Mouse (Mus musculus): Measurements from ENCODE around the gene Erich3. TPM values are rescaled to one million over a fixed set of nuclear protein-coding genes. Genes with fewer than 3 reads are reported as not detected.

Erich3 gene
- polyA plus RNA-seq, 1 experiment from 2014 or later, result 0.20 TPM

GRCm38 (mm10) chr3:154787611-154788010, 124.0 kb downstream of the Erich3 start:
- no peak overlapping the region for H3K4me3 ChIP-seq
- H3K4me1 ChIP-seq, result no peaks in the 10 kb centered on the region
- H3K9me3 ChIP-seq, result no peaks in the 10 kb centered on the region
- WGBS, result 81% methylated on average over 3 of the region's 3 CpGs
- no peaks in the 10 kb centered on the region; the same call in 1 of the 2 replicates for H3K27me3 ChIP-seq
- H3K9ac ChIP-seq, result no peak overlapping the region
- no peaks in the 10 kb centered on the region for H3K36me3 ChIP-seq
- ATAC-seq (ENCODE audit: low FRiP score, low read depth), result no peak
- no peak overlapping the region for H3K27ac ChIP-seq
- no peak overlapping the region for H3K4me2 ChIP-seq (replicated peaks)

- WGBS, result 85% methylated on average over 4 of the region's 4 CpGs
- Histone ChIP-seq H3K36me3 (no peaks in the 10 kb centered on the region), H3K27me3 (no peaks in the 10 kb centered on the region), H3K4me1 (no peaks in the 10 kb centered on the region), H3K9me3 (no peaks in the 10 kb centered on the region), H3K27ac (no peak overlapping the region), H3K4me3 (no peak overlapping the region), H3K9ac (no peak overlapping the region), H3K4me2 (replicated peaks) (no peak overlapping the region)
- ATAC-seq (ENCODE audit: low FRiP score, low read depth), result no peak
Observed at GRCm38 (mm10) chr3:154793571-154793970, 129.9 kb downstream of the Erich3 start.

GRCm38 (mm10) chr3:154798806-154799205, 135.1 kb downstream of the Erich3 start:
- H3K9ac ChIP-seq, result no peak overlapping the region
- H3K4me3 ChIP-seq, result no peak overlapping the region
- no peaks in the 10 kb centered on the region for H3K36me3 ChIP-seq
- peaks cover 13% of the 10 kb centered on the region; the same call in 1 of the 2 replicates for H3K4me1 ChIP-seq
- H3K27ac ChIP-seq, result no peak overlapping the region
- ATAC-seq (ENCODE audit: low FRiP score, low read depth), result no peak
- no peak overlapping the region for H3K4me2 ChIP-seq (replicated peaks)
- H3K9me3 ChIP-seq, result no peaks in the 10 kb centered on the region
- no peaks in the 10 kb centered on the region for H3K27me3 ChIP-seq
- 74% methylated on average over 4 of the region's 4 CpGs for WGBS

- peaks cover 13% of the 10 kb centered on the region; the same call in 1 of the 2 replicates for H3K4me1 ChIP-seq
- H3K36me3 ChIP-seq, result no peaks in the 10 kb centered on the region
- H3K4me2 ChIP-seq (replicated peaks), result no peak overlapping the region
- H3K9ac ChIP-seq, result no peak overlapping the region
- H3K4me3 ChIP-seq, result no peak overlapping the region
- H3K9me3 ChIP-seq, result no peaks in the 10 kb centered on the region
- WGBS, result 26% methylated on average over 8 of the region's 8 CpGs
- no peak for ATAC-seq (ENCODE audit: low FRiP score, low read depth)
- H3K27ac ChIP-seq, result no peak overlapping the region
- H3K27me3 ChIP-seq, result no peaks in the 10 kb centered on the region
Observed at GRCm38 (mm10) chr3:154800454-154800853, 136.8 kb downstream of the Erich3 start.

DNA sequence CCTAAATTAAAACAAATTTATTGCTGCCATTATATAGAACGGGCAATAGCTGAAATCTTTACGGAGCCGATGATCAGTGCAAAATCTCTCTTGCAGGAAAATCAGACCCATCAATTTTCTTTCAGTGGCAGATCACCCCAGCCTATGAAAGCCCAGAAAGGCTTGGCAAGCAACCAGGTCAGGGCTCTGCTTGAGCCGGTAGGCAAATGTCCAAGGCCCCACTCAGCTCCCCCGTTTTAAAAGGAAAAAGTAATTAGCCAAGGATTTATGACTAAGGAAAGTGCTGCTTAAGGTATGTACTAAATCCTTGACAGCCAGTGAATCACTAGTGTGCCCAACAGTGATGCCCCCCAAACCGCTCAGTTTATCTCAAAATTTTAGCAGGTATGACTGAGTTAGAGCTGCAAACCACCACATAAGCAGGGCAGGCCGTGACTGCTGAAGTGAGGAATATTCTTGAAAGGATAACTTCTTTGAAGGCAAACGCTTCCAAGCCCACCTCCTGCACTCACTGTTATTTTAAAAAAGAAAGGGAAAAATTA, 137.3 kb downstream of the Erich3 start:
- Histone ChIP-seq H3K4me2 (replicated peaks) (no peak overlapping the region), H3K4me3 (no peak overlapping the region), H3K9ac (no peak overlapping the region), H3K4me1 (peaks cover 13% of the 10 kb centered on the region; the same call in 1 of the 2 replicates), H3K9me3 (no peaks in the 10 kb centered on the region), H3K36me3 (no peaks in the 10 kb centered on the region), H3K27ac (no peak overlapping the region), H3K27me3 (no peaks in the 10 kb centered on the region)
- 31% methylated on average over 8 of the region's 8 CpGs for WGBS
- ATAC-seq (ENCODE audit: low FRiP score, low read depth), result no peak

GRCm38 (mm10) chr3:154806626-154807025, 143.0 kb downstream of the Erich3 start:
- peak; percentile 69 for ATAC-seq (ENCODE audit: low FRiP score, low read depth)
- peaks cover 7% of the 10 kb centered on the region; the same call in 1 of the 2 replicates for H3K4me1 ChIP-seq
- H3K9ac ChIP-seq, result no peak overlapping the region
- no peaks in the 10 kb centered on the region for H3K9me3 ChIP-seq
- no peak overlapping the region for H3K4me2 ChIP-seq (replicated peaks)
- H3K27ac ChIP-seq, result no peak overlapping the region
- no peak overlapping the region for H3K4me3 ChIP-seq
- peaks cover 7% of the 10 kb centered on the region for H3K27me3 ChIP-seq
- 29% methylated on average over 7 of the region's 7 CpGs for WGBS
- no peaks in the 10 kb centered on the region for H3K36me3 ChIP-seq

DNA sequence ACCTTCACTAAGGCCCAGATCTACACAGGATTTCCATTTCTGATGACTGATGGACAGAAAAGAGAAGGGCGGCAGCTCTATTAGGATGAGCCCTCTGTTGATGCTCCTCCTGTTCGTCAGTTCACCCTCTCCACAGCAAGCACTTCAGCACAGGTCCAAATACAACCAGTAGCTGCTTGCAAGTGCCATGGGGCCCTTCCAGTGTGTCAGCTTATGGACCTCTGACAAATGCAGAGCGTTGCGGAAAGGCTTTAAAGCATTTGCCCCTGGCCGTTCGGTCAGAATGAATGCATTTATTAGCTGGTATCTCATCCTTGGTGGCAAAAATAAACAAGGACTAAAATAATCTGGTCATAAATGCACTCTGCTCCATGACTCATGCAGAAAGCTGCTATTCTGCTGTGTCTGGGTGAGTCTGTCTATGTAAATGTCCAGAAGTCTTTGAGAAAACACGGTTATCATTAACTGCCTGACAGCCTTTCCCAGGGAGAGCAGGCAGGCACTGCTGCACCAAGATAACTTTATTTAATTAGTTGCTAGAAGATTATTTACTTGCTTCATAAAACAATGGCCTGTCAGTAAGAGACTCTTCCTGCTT, 146.7 kb downstream of the Erich3 start:
- H3K4me3 ChIP-seq, result no peak overlapping the region
- H3K4me2 ChIP-seq (replicated peaks), result no peak overlapping the region
- WGBS, result 72% methylated on average over 7 of the region's 7 CpGs
- no peaks in the 10 kb centered on the region for H3K36me3 ChIP-seq
- peaks cover 9% of the 10 kb centered on the region for H3K27me3 ChIP-seq
- peaks cover 9% of the 10 kb centered on the region; the same call in 1 of the 2 replicates for H3K4me1 ChIP-seq
- H3K27ac ChIP-seq, result no peak overlapping the region
- ATAC-seq (ENCODE audit: low FRiP score, low read depth), result no peak
- H3K9me3 ChIP-seq, result no peaks in the 10 kb centered on the region
- no peak overlapping the region for H3K9ac ChIP-seq

- H3K36me3 ChIP-seq, result no peaks in the 10 kb centered on the region
- no peak for ATAC-seq (ENCODE audit: low FRiP score, low read depth)
- H3K27me3 ChIP-seq, result peaks cover 9% of the 10 kb centered on the region
- H3K9ac ChIP-seq, result no peak overlapping the region
- H3K4me1 ChIP-seq, result peaks cover 13% of the 10 kb centered on the region
- H3K27ac ChIP-seq, result no peak overlapping the region
- H3K4me3 ChIP-seq, result no peak overlapping the region
- no peaks in the 10 kb centered on the region for H3K9me3 ChIP-seq
- H3K4me2 ChIP-seq (replicated peaks), result no peak overlapping the region
- 46% methylated on average over 9 of the region's 9 CpGs for WGBS
Observed at GRCm38 (mm10) chr3:154811281-154811680, 147.6 kb downstream of the Erich3 start.

- H3K4me1 ChIP-seq, result peaks cover 7% of the 10 kb centered on the region
- ATAC-seq (ENCODE audit: low FRiP score, low read depth), result no peak
- no peak overlapping the region for H3K27ac ChIP-seq
- no peaks in the 10 kb centered on the region for H3K36me3 ChIP-seq
- H3K4me3 ChIP-seq, result no peak overlapping the region
- H3K9ac ChIP-seq, result no peak overlapping the region
- peaks cover 13% of the 10 kb centered on the region for H3K27me3 ChIP-seq
- 63% methylated on average over 9 of the region's 9 CpGs for WGBS
- H3K4me2 ChIP-seq (replicated peaks), result no peak overlapping the region
- H3K9me3 ChIP-seq, result no peaks in the 10 kb centered on the region
Observed at GRCm38 (mm10) chr3:154811833-154812232, 148.2 kb downstream of the Erich3 start.

- Histone ChIP-seq H3K9ac (no peak overlapping the region), H3K27ac (no peak overlapping the region), H3K4me3 (no peak overlapping the region), H3K27me3 (peaks cover 19% of the 10 kb centered on the region), H3K4me2 (replicated peaks) (no peak overlapping the region), H3K9me3 (no peaks in the 10 kb centered on the region), H3K4me1 (peaks cover 7% of the 10 kb centered on the region), H3K36me3 (no peaks in the 10 kb centered on the region)
- ATAC-seq (ENCODE audit: low FRiP score, low read depth), result no peak
- WGBS, result 48% methylated on average over 1 of the region's 1 CpGs
Observed at GRCm38 (mm10) chr3:154812893-154813292, 149.2 kb downstream of the Erich3 start.

GRCm38 (mm10) chr3:154815606-154816005, 151.9 kb downstream of the Erich3 start:
- Histone ChIP-seq H3K4me3 (no peak overlapping the region), H3K4me1 (peaks cover 7% of the 10 kb centered on the region)
- no peak; the same call in 1 of the 2 replicates for ATAC-seq (ENCODE audit: low FRiP score, low read depth)

DNA sequence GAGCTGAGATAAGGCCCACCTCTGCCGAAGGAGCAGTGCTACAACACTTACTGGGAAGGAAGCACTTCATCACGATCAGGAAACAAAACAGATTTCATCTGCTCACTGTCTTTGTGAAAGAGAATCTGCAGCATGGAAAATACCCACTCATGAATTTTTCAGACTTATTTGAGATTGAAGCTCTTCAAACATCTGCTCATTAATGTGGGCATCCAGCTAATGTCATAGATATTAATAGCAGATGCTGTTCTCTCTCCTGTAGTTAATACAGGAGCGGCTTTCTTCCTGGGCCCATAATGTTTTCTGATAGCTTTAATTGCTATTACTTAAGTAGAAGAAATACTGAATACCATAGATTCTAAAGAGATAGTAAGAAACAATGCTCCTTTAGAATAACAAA, 152.6 kb downstream of the Erich3 start:
- no peak for ATAC-seq (ENCODE audit: low FRiP score, low read depth)
- H3K27ac ChIP-seq, result no peak overlapping the region
- WGBS, result 63% methylated on average over 3 of the region's 3 CpGs
- H3K9ac ChIP-seq, result no peak overlapping the region
- no peak overlapping the region for H3K4me3 ChIP-seq
- H3K4me2 ChIP-seq (replicated peaks), result no peak overlapping the region
- H3K9me3 ChIP-seq, result no peaks in the 10 kb centered on the region
- H3K36me3 ChIP-seq, result no peaks in the 10 kb centered on the region
- peaks cover 7% of the 10 kb centered on the region for H3K4me1 ChIP-seq
- H3K27me3 ChIP-seq, result peaks cover 16% of the 10 kb centered on the region

More at GRCm38 (mm10) chr3:154815606-154816005, 151.9 kb downstream of the Erich3 start:
- Histone ChIP-seq H3K4me2 (replicated peaks) (no peak overlapping the region), H3K9me3 (no peaks in the 10 kb centered on the region), H3K9ac (no peak overlapping the region), H3K36me3 (no peaks in the 10 kb centered on the region), H3K27ac (no peak overlapping the region), H3K27me3 (peaks cover 19% of the 10 kb centered on the region)
- WGBS, result 7% methylated on average over 2 of the region's 2 CpGs

All from limb, embryonic 13.5 days (tissue).